In the genomic region with DNA sequence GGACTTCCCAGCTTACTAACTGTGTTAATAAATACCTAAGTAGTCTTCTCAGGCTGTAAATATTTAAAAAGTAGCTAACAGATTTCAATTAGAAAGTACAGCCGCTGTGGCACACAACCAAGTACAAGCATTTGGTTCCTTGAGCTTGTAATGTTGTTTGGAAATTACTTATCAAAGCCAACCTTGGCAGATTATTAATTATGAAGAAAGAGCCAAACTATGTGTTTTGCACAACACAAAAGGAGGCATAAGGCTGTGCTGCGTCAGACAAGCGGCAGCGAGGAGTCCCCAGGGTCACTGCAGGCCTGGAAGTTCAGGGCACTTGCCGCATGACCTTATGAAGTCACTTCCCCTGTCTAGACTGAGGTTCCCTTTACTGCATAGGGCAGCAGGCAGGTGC, we compare ENCODE assay signal across 21 mouse cellular contexts. TPM values are rescaled to one million over a fixed set of nuclear protein-coding genes. Genes with fewer than 3 reads are reported as not detected.
DNase-seq lines count a peak whose midpoint lies in the region; ATAC-seq and TF ChIP-seq lines count a peak whose summit lies in the region.
"Had no signal": no experiment of that assay in that cellular context is flagged by ENCODE, and none has a peak within 500 bp of the region (broad histone marks: within the 10 kb centered on the region; RNA-seq: fewer than 3 reads in every experiment).

No protein-coding gene starts in this region.

- no peak for ATAC-seq in kidney, embryonic 14.5 days (ENCODE audit: low FRiP score, low TSS enrichment)
- ATAC-seq: forebrain, embryonic 16.5 days; hindbrain, embryonic 16.5 days had no signal

- no peak overlapping the region for H3K4me2 ChIP-seq in kidney, embryonic 14.5 days (replicated peaks; ENCODE audit: low read depth, low read length)
- H3K4me2 ChIP-seq: embryonic facial prominence, embryonic 12.5 days; forebrain, embryonic 12.5 days; hindbrain, embryonic 12.5 days had no signal

- 58% methylated on average over 5 of the region's 5 CpGs for WGBS in kidney, adult 2 months
- 95% methylated on average over 5 of the region's 5 CpGs for WGBS in kidney, embryonic 14.5 days

- TF ChIP-seq POLR2A in kidney, adult 2 months (IDR thresholded peaks at IDR 0.05; ENCODE audit: low read depth, low read length) = no peak

- no peaks in the 10 kb centered on the region for H3K36me3 ChIP-seq in kidney, adult 2 months (ENCODE audit: control insufficient read depth, insufficient read depth, low read length)
- H3K36me3 ChIP-seq in kidney, embryonic 14.5 days (ENCODE audit: control insufficient read depth, insufficient read depth, low read length) = peaks cover 44% of the 10 kb centered on the region

- H3K4me3 ChIP-seq in kidney, adult 2 months (ENCODE audit: insufficient read depth, low read depth, low read length) = no peak overlapping the region
- H3K4me3 ChIP-seq in kidney, embryonic 14.5 days (ENCODE audit: low read length) = no peak overlapping the region
- H3K4me3 ChIP-seq: embryonic facial prominence, embryonic 12.5 days; forebrain, embryonic 12.5 days; heart, embryonic 10.5 days; hindbrain, embryonic 12.5 days had no signal

- DNase-seq in adrenal gland, adult 8-10 months = peak; percentile 5
- no peak for DNase-seq in adrenal gland, postnatal 4 days (ENCODE audit: low spot score in 2 of 2)
- DNase-seq in kidney, adult 2 months = peak; percentile 83
- peak; percentile 21 for DNase-seq in kidney, postnatal 10 days
- DNase-seq in yolk sac, embryonic 10.5 days (ENCODE audit: low spot score) = peak; percentile 8
- DNase-seq in thymus, postnatal 36 days = no peak
- DNase-seq in ovary, postnatal 10 days (ENCODE audit: low spot score) = no peak
- DNase-seq: cerebellum, adult 11-12 months; cerebellum, adult 9-10 months; cerebellum, postnatal 25 days; gastrocnemius, postnatal 10 days; heart, adult 18-20 months; heart, postnatal 10 days; heart, postnatal 4 days had no signal

- TF ChIP-seq CTCF in kidney, adult 2 months (conservative IDR thresholded peaks at IDR 0.05; ENCODE audit: insufficient read depth, insufficient read length, low read depth, low read length) = no peak

- H3K9ac ChIP-seq in kidney, embryonic 14.5 days (ENCODE audit: low read depth, low read length) = no peak overlapping the region
- H3K9ac ChIP-seq: embryonic facial prominence, embryonic 12.5 days; forebrain, embryonic 12.5 days; hindbrain, embryonic 12.5 days had no signal

- H3K27ac ChIP-seq in kidney, adult 2 months (ENCODE audit: insufficient read depth, low read depth, low read length) = peak overlapping the region; percentile 64
- H3K27ac ChIP-seq in kidney, embryonic 14.5 days (ENCODE audit: low read depth, low read length) = no peak overlapping the region
- H3K27ac ChIP-seq: embryonic facial prominence, embryonic 12.5 days; forebrain, embryonic 12.5 days; heart, embryonic 10.5 days; hindbrain, embryonic 12.5 days had no signal

- H3K27me3 ChIP-seq in kidney, adult 2 months (replicated peaks; ENCODE audit: control insufficient read depth, insufficient read depth, low read length) = no peaks in the 10 kb centered on the region
- no peaks in the 10 kb centered on the region for H3K27me3 ChIP-seq in kidney, embryonic 14.5 days (ENCODE audit: control insufficient read depth, insufficient read depth, low read length)
- H3K27me3 ChIP-seq: embryonic facial prominence, embryonic 12.5 days; forebrain, embryonic 12.5 days; hindbrain, embryonic 12.5 days had no signal

- peaks cover 10% of the 10 kb centered on the region; the same call in 1 of the 2 replicates for H3K4me1 ChIP-seq in kidney, adult 2 months (ENCODE audit: control insufficient read depth, insufficient read depth, low read length)
- peaks cover 11% of the 10 kb centered on the region for H3K4me1 ChIP-seq in kidney, embryonic 14.5 days (ENCODE audit: control insufficient read depth, insufficient read depth, low read length)

- no peaks in the 10 kb centered on the region for H3K9me3 ChIP-seq in kidney, embryonic 14.5 days (ENCODE audit: control insufficient read depth, low read length)
- H3K9me3 ChIP-seq: embryonic facial prominence, embryonic 12.5 days; forebrain, embryonic 12.5 days; heart, embryonic 10.5 days; hindbrain, embryonic 12.5 days had no signal

RNA-seq across cellular contexts. Expression of a gene that starts 4.2 kb away (rescaled TPM):
- total RNA-seq in adrenal gland, adult 8-10 months (2022) = 10 to 100 TPM; 13.3 to 25.8 (median 17.0) TPM
- total RNA-seq in adrenal gland, postnatal 4 days (2021) = 10 to 100 TPM; 31.2 to 31.8 TPM
- polyA plus RNA-seq in kidney, adult 2 months (2012; rRNA removed) = 28.4 and 33.0 TPM in 2 replicates
- polyA plus RNA-seq in kidney, embryonic 14.5 days (2014; fragmentation: Nextera tagmentation; extraction: Ambion mirVana) = 75.1 and 75.7 TPM in 2 replicates

Comparison
In these comparisons a context has a peak if more than half of its experiments do, and no peak if none do; other contexts are left out.
1. DNase-seq: peak in adrenal gland, adult 8-10 months (single experiment), kidney, adult 2 months (single experiment), kidney, postnatal 10 days (single experiment) and yolk sac, embryonic 10.5 days (single experiment); none in adrenal gland, postnatal 4 days (0 of 2), thymus, postnatal 36 days (0 of 2) and ovary, postnatal 10 days (single experiment).